Mouse (Mus musculus): ENCODE measurements around the gene BC147527. TPM values are rescaled to one million over a fixed set of nuclear protein-coding genes. Genes with fewer than 3 reads are reported as not detected.
"Not testable (repeated sequence)": the region's sequence is repeated elsewhere in the genome, so short reads cannot be mapped to it uniquely, and the experiment has no call there.

Gene BC147527
- 0.40 and 0.42 TPM in 2 replicates for polyA plus RNA-seq (2015; fragmentation: Nextera tagmentation; extraction: Ambion mirVana)

- Histone ChIP-seq H3K27ac (ENCODE audit: low read length) (no peak within 1 kb of the TSS), H3K36me3 (ENCODE audit: control insufficient read depth, insufficient read depth) (no peaks in the 10 kb centered on the region), H3K4me2 (ENCODE audit: low read depth, low read length) (no peak within 1 kb of the TSS), H3K4me3 (ENCODE audit: low read depth, low read length) (no peak within 1 kb of the TSS), H3K27me3 (ENCODE audit: control insufficient read depth, insufficient read depth, low read depth, low read length) (no peaks in the 10 kb centered on the region), H3K9ac (ENCODE audit: low read depth, low read length) (no peak within 1 kb of the TSS), H3K4me1 (ENCODE audit: control insufficient read depth, low read depth, low read length) (no peaks in the 10 kb centered on the region), H3K9me3 (replicated peaks; ENCODE audit: control insufficient read depth, low read length) (no peaks in the 10 kb centered on the region)
- no peak for ATAC-seq (ENCODE audit: low read depth)
- 15% methylated on average over 2 of the region's 2 CpGs for WGBS (ENCODE audit: insufficient replicate concordance)
These were observed at the start of gene BC147527 for GRCm38 (mm10) chr13:120299991-120300442. BC147527 (plus strand) TSS chr13:120300392.

- H3K27ac ChIP-seq (ENCODE audit: low read length); H3K4me2 ChIP-seq (ENCODE audit: low read depth, low read length); ATAC-seq (ENCODE audit: low read depth); H3K9ac ChIP-seq (ENCODE audit: low read depth, low read length); H3K4me3 ChIP-seq (ENCODE audit: low read depth, low read length); H3K36me3 ChIP-seq (ENCODE audit: control insufficient read depth, insufficient read depth); H3K27me3 ChIP-seq (ENCODE audit: control insufficient read depth, insufficient read depth, low read depth, low read length); H3K9me3 ChIP-seq (replicated peaks; ENCODE audit: control insufficient read depth, low read length); H3K4me1 ChIP-seq (ENCODE audit: control insufficient read depth, low read depth, low read length): not testable (repeated sequence)
- 49% methylated on average over 2 of the region's 3 CpGs for WGBS (ENCODE audit: insufficient replicate concordance)
These were observed 48.8 kb upstream of the BC147527 start for GRCm38 (mm10) chr13:120251208-120251924.

- ATAC-seq (ENCODE audit: low read depth); H3K4me2 ChIP-seq (ENCODE audit: low read depth, low read length); H3K36me3 ChIP-seq (ENCODE audit: control insufficient read depth, insufficient read depth); H3K4me3 ChIP-seq (ENCODE audit: low read depth, low read length); H3K9ac ChIP-seq (ENCODE audit: low read depth, low read length); H3K27ac ChIP-seq (ENCODE audit: low read length); H3K9me3 ChIP-seq (replicated peaks; ENCODE audit: control insufficient read depth, low read length); H3K4me1 ChIP-seq (ENCODE audit: control insufficient read depth, low read depth, low read length); H3K27me3 ChIP-seq (ENCODE audit: control insufficient read depth, insufficient read depth, low read depth, low read length): not testable (repeated sequence)
- 60% methylated on average over 3 of the region's 3 CpGs for WGBS (ENCODE audit: insufficient replicate concordance)
These were observed 41.2 kb upstream of the BC147527 start for GRCm38 (mm10) chr13:120258817-120259658.

GRCm38 (mm10) chr13:120259718-120260117 lies 40.5 kb upstream of the BC147527 start:
- not testable (repeated sequence) for ATAC-seq (ENCODE audit: low read depth); H3K9me3 ChIP-seq (replicated peaks; ENCODE audit: control insufficient read depth, low read length); H3K36me3 ChIP-seq (ENCODE audit: control insufficient read depth, insufficient read depth); H3K4me2 ChIP-seq (ENCODE audit: low read depth, low read length); H3K4me3 ChIP-seq (ENCODE audit: low read depth, low read length); H3K4me1 ChIP-seq (ENCODE audit: control insufficient read depth, low read depth, low read length); H3K27me3 ChIP-seq (ENCODE audit: control insufficient read depth, insufficient read depth, low read depth, low read length); H3K27ac ChIP-seq (ENCODE audit: low read length); H3K9ac ChIP-seq (ENCODE audit: low read depth, low read length)
- WGBS (ENCODE audit: insufficient replicate concordance) = 28% methylated on average over 3 of the region's 3 CpGs

GRCm38 (mm10) chr13:120262870-120263269 lies 37.3 kb upstream of the BC147527 start, which contains the start of gene AF067061:
AF067061 (plus strand) TSS chr13:120263114.
- H3K27ac ChIP-seq (ENCODE audit: low read length); H3K4me2 ChIP-seq (ENCODE audit: low read depth, low read length); H3K9me3 ChIP-seq (replicated peaks; ENCODE audit: control insufficient read depth, low read length); H3K27me3 ChIP-seq (ENCODE audit: control insufficient read depth, insufficient read depth, low read depth, low read length); H3K4me3 ChIP-seq (ENCODE audit: low read depth, low read length); H3K36me3 ChIP-seq (ENCODE audit: control insufficient read depth, insufficient read depth); H3K9ac ChIP-seq (ENCODE audit: low read depth, low read length); H3K4me1 ChIP-seq (ENCODE audit: control insufficient read depth, low read depth, low read length); ATAC-seq (ENCODE audit: low read depth): not testable (repeated sequence)
- 70% methylated on average over 2 of the region's 2 CpGs for WGBS (ENCODE audit: insufficient replicate concordance)

- H3K4me2 ChIP-seq (ENCODE audit: low read depth, low read length); H3K36me3 ChIP-seq (ENCODE audit: control insufficient read depth, insufficient read depth); H3K4me1 ChIP-seq (ENCODE audit: control insufficient read depth, low read depth, low read length); H3K4me3 ChIP-seq (ENCODE audit: low read depth, low read length); H3K27me3 ChIP-seq (ENCODE audit: control insufficient read depth, insufficient read depth, low read depth, low read length); H3K9ac ChIP-seq (ENCODE audit: low read depth, low read length); H3K9me3 ChIP-seq (replicated peaks; ENCODE audit: control insufficient read depth, low read length); H3K27ac ChIP-seq (ENCODE audit: low read length); ATAC-seq (ENCODE audit: low read depth): not testable (repeated sequence)
- WGBS (ENCODE audit: insufficient replicate concordance) = 21% methylated on average over 2 of the region's 2 CpGs
These were observed 22.4 kb upstream of the BC147527 start for GRCm38 (mm10) chr13:120277837-120278236.

- Histone ChIP-seq H3K4me1 (ENCODE audit: control insufficient read depth, low read depth, low read length) (no peaks in the 10 kb centered on the region), H3K27me3 (ENCODE audit: control insufficient read depth, insufficient read depth, low read depth, low read length) (no peaks in the 10 kb centered on the region), H3K36me3 (ENCODE audit: control insufficient read depth, insufficient read depth) (no peaks in the 10 kb centered on the region), H3K4me2 (ENCODE audit: low read depth, low read length) (no peak overlapping the region), H3K9me3 (replicated peaks; ENCODE audit: control insufficient read depth, low read length) (no peaks in the 10 kb centered on the region), H3K27ac (ENCODE audit: low read length) (no peak overlapping the region), H3K9ac (ENCODE audit: low read depth, low read length) (no peak overlapping the region), H3K4me3 (ENCODE audit: low read depth, low read length) (no peak overlapping the region)
- 71% methylated on average over 9 of the region's 9 CpGs for WGBS (ENCODE audit: insufficient replicate concordance)
- no peak for ATAC-seq (ENCODE audit: low read depth)
These were observed 21.4 kb upstream of the BC147527 start for GRCm38 (mm10) chr13:120278784-120279183.

- H3K9ac ChIP-seq (ENCODE audit: low read depth, low read length) = no peak overlapping the region
- H3K4me2 ChIP-seq (ENCODE audit: low read depth, low read length) = no peak overlapping the region
- WGBS (ENCODE audit: insufficient replicate concordance) = 21% methylated on average over 1 of the region's 1 CpGs
- no peaks in the 10 kb centered on the region for H3K27me3 ChIP-seq (ENCODE audit: control insufficient read depth, insufficient read depth, low read depth, low read length)
- ATAC-seq (ENCODE audit: low read depth) = no peak
- no peak overlapping the region for H3K4me3 ChIP-seq (ENCODE audit: low read depth, low read length)
- no peak overlapping the region for H3K27ac ChIP-seq (ENCODE audit: low read length)
- H3K4me1 ChIP-seq (ENCODE audit: control insufficient read depth, low read depth, low read length) = no peaks in the 10 kb centered on the region
- no peaks in the 10 kb centered on the region for H3K9me3 ChIP-seq (replicated peaks; ENCODE audit: control insufficient read depth, low read length)
- H3K36me3 ChIP-seq (ENCODE audit: control insufficient read depth, insufficient read depth) = no peaks in the 10 kb centered on the region
These were observed 783 bp upstream of the BC147527 start for GRCm38 (mm10) chr13:120299324-120299894.

- WGBS (ENCODE audit: insufficient replicate concordance) = 62% methylated on average over 4 of the region's 4 CpGs
- H3K4me1 ChIP-seq (ENCODE audit: control insufficient read depth, low read depth, low read length) = no peaks in the 10 kb centered on the region
These were observed 661 bp downstream of the BC147527 start for GRCm38 (mm10) chr13:120300853-120301252.

More at GRCm38 (mm10) chr13:120300853-120301252, 661 bp downstream of the BC147527 start:
- Histone ChIP-seq H3K9ac (ENCODE audit: low read depth, low read length) (no peak overlapping the region), H3K27me3 (ENCODE audit: control insufficient read depth, insufficient read depth, low read depth, low read length) (no peaks in the 10 kb centered on the region), H3K27ac (ENCODE audit: low read length) (no peak overlapping the region), H3K4me3 (ENCODE audit: low read depth, low read length) (no peak overlapping the region), H3K9me3 (replicated peaks; ENCODE audit: control insufficient read depth, low read length) (no peaks in the 10 kb centered on the region), H3K36me3 (ENCODE audit: control insufficient read depth, insufficient read depth) (no peaks in the 10 kb centered on the region), H3K4me2 (ENCODE audit: low read depth, low read length) (no peak overlapping the region)
- no peak for ATAC-seq (ENCODE audit: low read depth)

Data from liver, embryonic 16.5 days (tissue).